Comparison of ENCODE assay signal across 9 mouse cellular contexts in genomic region chr2:24357642-24358041, GRCm38 (mm10). TPM values are rescaled to one million over a fixed set of nuclear protein-coding genes. Genes with fewer than 3 reads are reported as not detected.
DNase-seq lines count a peak whose midpoint lies in the region; ATAC-seq and TF ChIP-seq lines count a peak whose summit lies in the region.
"Had no signal": no experiment of that assay in that cellular context is flagged by ENCODE, and none has a peak within 500 bp of the region (broad histone marks: within the 10 kb centered on the region; RNA-seq: fewer than 3 reads in every experiment).

No protein-coding gene starts in this region.

- no peak overlapping the region for H3K4me3 ChIP-seq in forebrain, embryonic 14.5 days (ENCODE audit: low read depth, low read length)
- H3K4me3 ChIP-seq in forebrain, embryonic 12.5 days (replicated peaks) = no peak overlapping the region
- H3K4me3 ChIP-seq: limb, embryonic 12.5 days had no signal

- WGBS in forebrain, embryonic 14.5 days = 10% methylated on average over 1 of the region's 1 CpGs
- 8% methylated on average over 1 of the region's 1 CpGs for WGBS in forebrain, embryonic 12.5 days

- no peaks in the 10 kb centered on the region for H3K27me3 ChIP-seq in forebrain, embryonic 14.5 days (replicated peaks; ENCODE audit: control insufficient read depth, insufficient read depth, low read length)
- no peaks in the 10 kb centered on the region for H3K27me3 ChIP-seq in forebrain, embryonic 12.5 days
- no peaks in the 10 kb centered on the region for H3K27me3 ChIP-seq in Patski
- H3K27me3 ChIP-seq: limb, embryonic 12.5 days had no signal

- no peak for ATAC-seq in forebrain, embryonic 14.5 days
- no peak for ATAC-seq in forebrain, embryonic 12.5 days (ENCODE audit: low FRiP score)
- no peak for ATAC-seq in Patski

- DNase-seq in forebrain, embryonic 14.5 days (ENCODE audit: low spot score) = peak; percentile 69
- DNase-seq in left cerebral cortex, postnatal 14 days (ENCODE audit: low spot score in 2 of 2) = peak; percentile 17 to 65
- DNase-seq in left cerebral cortex, adult 8-10 months (ENCODE audit: low spot score in 2 of 2) = no peak
- DNase-seq in Patski (ENCODE audit: low read depth, low spot score) = no peak
- peak; percentile 21 to 42 for DNase-seq in left cerebral cortex, postnatal 25 days (ENCODE audit: low spot score in 2 of 2)
- peak; percentile 71 for DNase-seq in thymus, postnatal 0 days (ENCODE audit: low spot score)
- no peak for DNase-seq in gastrocnemius, postnatal 14 days

- H3K9me3 ChIP-seq in forebrain, embryonic 14.5 days (replicated peaks; ENCODE audit: control insufficient read depth, low read length) = no peaks in the 10 kb centered on the region
- H3K9me3 ChIP-seq in forebrain, embryonic 12.5 days = no peaks in the 10 kb centered on the region
- H3K9me3 ChIP-seq: limb, embryonic 12.5 days had no signal

- in situ Hi-C loops in Patski (cut with MboI; ENCODE audit: low pct_unique_long_range_greater_than_20kb) = loop anchor here (10.0 kb wide), 1 partner anchor 53 kb away; no protein-coding TSS in a partner anchor

- CTCF ChIA-PET in Patski (lab: Charles Lee) = interaction anchor here (1.3 to 2.1 kb wide), 6 partner anchors 8 to 61 kb away, joined by 3 to 8 read pairs (median 6); no protein-coding TSS in a partner anchor

- H3K4me2 ChIP-seq in forebrain, embryonic 14.5 days (ENCODE audit: low read length) = no peak overlapping the region
- H3K4me2 ChIP-seq in forebrain, embryonic 12.5 days = no peak overlapping the region
- H3K4me2 ChIP-seq: limb, embryonic 12.5 days had no signal

- no peaks in the 10 kb centered on the region for H3K36me3 ChIP-seq in forebrain, embryonic 14.5 days (ENCODE audit: control insufficient read depth, insufficient read depth, low read length)
- H3K36me3 ChIP-seq in forebrain, embryonic 12.5 days (replicated peaks) = no peaks in the 10 kb centered on the region
- H3K36me3 ChIP-seq: limb, embryonic 12.5 days had no signal

- no peaks in the 10 kb centered on the region for H3K4me1 ChIP-seq in forebrain, embryonic 14.5 days (ENCODE audit: control insufficient read depth, insufficient read depth, low read length)
- no peaks in the 10 kb centered on the region for H3K4me1 ChIP-seq in forebrain, embryonic 12.5 days
- H3K4me1 ChIP-seq: limb, embryonic 12.5 days had no signal

- POLR2A ChIA-PET in Patski (lab: Charles Lee) = no interaction called here

- H3K9ac ChIP-seq in forebrain, embryonic 14.5 days (ENCODE audit: low read length) = no peak overlapping the region
- H3K9ac ChIP-seq in forebrain, embryonic 12.5 days = no peak overlapping the region
- H3K9ac ChIP-seq: limb, embryonic 12.5 days had no signal

- intact Hi-C loops in left cerebral cortex, postnatal 14 days (cut with DNase I) = loop anchor here (2.0 to 5.0 kb wide), 2 partner anchors 47 to 210 kb away; no protein-coding TSS in a partner anchor
- intact Hi-C loops in left cerebral cortex, postnatal 25 days (cut with DNase I) = loop anchor here (1.0 to 2.0 kb wide), 2 partner anchors 48 to 211 kb away; no protein-coding TSS in a partner anchor
- intact Hi-C loops in gastrocnemius, postnatal 14 days (cut with DNase I; ENCODE audit: low total_unique reads) = no loop called here

- TF ChIP-seq CTCF in Patski (IDR thresholded peaks at IDR 0.05) = peak; percentile 45

- H3K27ac ChIP-seq in forebrain, embryonic 14.5 days (ENCODE audit: low read depth, low read length) = no peak overlapping the region
- H3K27ac ChIP-seq in forebrain, embryonic 12.5 days = no peak overlapping the region
- H3K27ac ChIP-seq: limb, embryonic 12.5 days had no signal

RNA-seq across cellular contexts. Expression of gene Psd4, which starts 9.7 kb away (rescaled TPM):
- 0.39 and 0.84 TPM in 2 replicates for polyA plus RNA-seq in forebrain, embryonic 14.5 days (2014; fragmentation: Nextera tagmentation; extraction: Ambion mirVana)
- 0.29 and 1.0 TPM in 2 replicates for polyA plus RNA-seq in forebrain, embryonic 12.5 days (2016; fragmentation: Nextera tagmentation; extraction: Ambion mirVana)
- total RNA-seq in left cerebral cortex, postnatal 14 days (2021) = 1 to 10 TPM in 1 of 2 experiments, under 1 TPM in 1; 0.99 to 2.2 TPM
- total RNA-seq in left cerebral cortex, adult 8-10 months (2022) = 1 to 10 TPM in 3 of 4 experiments, under 1 TPM in 1; 0.95 to 3.3 (median 1.8) TPM
- polyA plus RNA-seq in Patski (2021) = 0.08 TPM
- 1 to 10 TPM; 1.1 to 1.6 TPM for total RNA-seq in left cerebral cortex, postnatal 25 days (2021)
- 39.5 and 42.1 TPM in 2 replicates for polyA plus RNA-seq in thymus, postnatal 0 days (2015; fragmentation: Nextera tagmentation; extraction: Ambion mirVana)
- total RNA-seq in gastrocnemius, postnatal 14 days (2021) = under 1 TPM; 0.35 to 0.60 TPM

RNA-seq across cellular contexts. Expression of gene Il1rn, which starts 21.0 kb away (rescaled TPM):
- 0.09 TPM in 1 of 2 replicates, not detected in the other for polyA plus RNA-seq in forebrain, embryonic 14.5 days (2014; fragmentation: Nextera tagmentation; extraction: Ambion mirVana)
- not detected in 2 replicates for polyA plus RNA-seq in forebrain, embryonic 12.5 days (2016; fragmentation: Nextera tagmentation; extraction: Ambion mirVana)
- total RNA-seq in left cerebral cortex, postnatal 14 days (2021) = not detected
- not detected for total RNA-seq in left cerebral cortex, adult 8-10 months (2022)
- polyA plus RNA-seq in Patski (2021) = 8.6 TPM
- total RNA-seq in left cerebral cortex, postnatal 25 days (2021) = not detected
- 3.9 TPM in 2 replicates for polyA plus RNA-seq in thymus, postnatal 0 days (2015; fragmentation: Nextera tagmentation; extraction: Ambion mirVana)
- total RNA-seq in gastrocnemius, postnatal 14 days (2021) = not detected

Comparison
In these comparisons a context has a peak if more than half of its experiments do, and no peak if none do; other contexts are left out.
1. DNase-seq: peak in forebrain, embryonic 14.5 days (single experiment), left cerebral cortex, postnatal 14 days (2 of 2), left cerebral cortex, postnatal 25 days (2 of 2) and thymus, postnatal 0 days (single experiment); none in left cerebral cortex, adult 8-10 months (0 of 2), Patski (single experiment) and gastrocnemius, postnatal 14 days (single experiment).